In the genomic region with DNA sequence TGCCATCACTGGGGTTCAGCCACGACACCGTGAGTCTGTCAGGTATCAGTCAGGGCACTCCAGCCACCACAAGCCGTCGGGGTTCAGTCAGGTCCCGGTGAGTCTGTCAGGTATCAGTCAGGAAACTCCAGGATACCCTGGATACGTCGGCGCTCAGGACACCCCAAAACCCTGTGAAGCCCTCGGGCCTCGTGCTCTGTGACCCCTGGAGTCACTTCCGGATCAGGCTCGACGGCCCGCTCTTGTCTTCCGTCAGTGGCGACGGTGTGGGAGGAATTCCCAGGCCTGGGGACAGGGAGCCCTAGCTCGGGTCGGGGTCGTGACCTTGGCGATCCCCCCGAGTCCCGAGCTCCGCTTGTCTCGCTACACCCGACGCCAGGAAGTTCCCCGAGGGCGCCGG, we compare ENCODE assay signal across 1 mouse cellular context.
A peak's percentile ranks its signal among the peaks of the same experiment; 100 is the strongest.
TF ChIP-seq lines count a peak whose summit lies in the region.

No protein-coding gene starts in this region.

TF ChIP-seq in MEL, 35 proteins besides CTCF, POLR2A, EP300 and RAD21:
- TF ChIP-seq MAX (IDR thresholded peaks at IDR 0.05; ENCODE audit: low read length) (peak; percentile 77), KAT2A (conservative IDR thresholded peaks at IDR 0.05; ENCODE audit: low read depth, low read length) (no peak), BHLHE40 (IDR thresholded peaks at IDR 0.05; ENCODE audit: borderline replicate concordance, low read depth, low read length) (no peak), MYB (IDR thresholded peaks at IDR 0.05; ENCODE audit: low read depth, low read length) (no peak), NELFE (IDR thresholded peaks at IDR 0.05; ENCODE audit: low read depth, low read length) (no peak), SIN3A (IDR thresholded peaks at IDR 0.05; ENCODE audit: low read length) (no peak), USF1 (IDR thresholded peaks at IDR 0.05; ENCODE audit: low read depth, low read length) (no peak), CHD2 (IDR thresholded peaks at IDR 0.05; ENCODE audit: low read length) (no peak), UBTF (IDR thresholded peaks at IDR 0.05; ENCODE audit: borderline replicate concordance, insufficient read depth, low read depth, low read length) (no peak), CHD1 (IDR thresholded peaks at IDR 0.05; ENCODE audit: low read depth, low read length) (no peak), MAFK (IDR thresholded peaks at IDR 0.05; ENCODE audit: borderline replicate concordance, low read depth, low read length) (no peak), MYC (IDR thresholded peaks at IDR 0.05; ENCODE audit: low read depth, low read length) (peak; percentile 35; the same call in 1 of the 2 replicates), ZKSCAN1 (IDR thresholded peaks at IDR 0.05; ENCODE audit: low read depth, low read length) (no peak), ELF1 (IDR thresholded peaks at IDR 0.05; ENCODE audit: low read depth, low read length) (no peak), MXI1 (IDR thresholded peaks at IDR 0.05; ENCODE audit: low read depth, low read length) (peak; percentile 44), NRF1 (IDR thresholded peaks at IDR 0.05; ENCODE audit: insufficient read depth, low read depth, low read length, poor library complexity, severe bottlenecking) (no peak), USF2 (IDR thresholded peaks at IDR 0.05; ENCODE audit: borderline replicate concordance in 1 of 2, insufficient read depth in 1 of 2, low read depth in 1 of 2, low read length in 2 of 2) (no peak)
